Mouse (Mus musculus) neutrophil, adult 59 days (primary cell): ENCODE measurements around the gene Cfap100. TPM values are rescaled to one million over a fixed set of nuclear protein-coding genes. Genes with fewer than 3 reads are reported as not detected.

Experiments
- total RNA-seq, 2 experiments: library from RNA; stranded (reverse); gene quantifications; 1 replicate in 1 of 2; 2 replicates in 1 of 2; pipeline ENCODE4 v1.2.4; 2023

The Cfap100 gene
- not detected for total RNA-seq

DNA sequence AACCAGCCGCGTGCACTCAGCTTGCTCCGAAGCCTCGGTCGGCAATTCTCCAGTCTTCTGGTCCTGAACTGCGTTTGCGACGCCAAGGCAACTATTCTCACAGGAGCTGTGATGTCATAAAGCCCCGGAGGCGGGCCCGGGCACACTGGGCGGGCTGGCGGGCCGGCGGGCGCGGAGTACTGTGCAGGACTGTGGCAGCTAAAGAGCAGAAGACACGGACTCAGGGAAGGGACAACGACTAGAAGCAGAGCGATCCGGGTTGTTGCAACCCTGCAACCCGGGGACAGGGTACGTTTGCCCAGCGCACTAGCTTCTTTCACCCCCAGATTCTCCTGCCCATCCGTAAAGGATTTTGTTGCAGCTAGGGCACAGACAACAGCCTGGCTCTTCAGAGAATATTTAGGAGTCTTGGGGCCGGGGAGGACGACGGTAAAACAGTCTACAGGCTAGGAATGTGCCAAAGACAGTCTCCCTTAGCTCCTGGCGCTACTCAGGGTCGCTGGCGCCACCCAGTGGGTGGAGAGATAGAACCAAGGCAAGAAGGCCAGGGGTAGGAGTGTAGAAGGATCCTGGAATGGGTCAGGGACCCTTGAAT lies at the start of gene Cfap100:
TSS of gene Cfap100 (minus strand) at position 418 of the 595 bp plus-strand sequence.

DNA sequence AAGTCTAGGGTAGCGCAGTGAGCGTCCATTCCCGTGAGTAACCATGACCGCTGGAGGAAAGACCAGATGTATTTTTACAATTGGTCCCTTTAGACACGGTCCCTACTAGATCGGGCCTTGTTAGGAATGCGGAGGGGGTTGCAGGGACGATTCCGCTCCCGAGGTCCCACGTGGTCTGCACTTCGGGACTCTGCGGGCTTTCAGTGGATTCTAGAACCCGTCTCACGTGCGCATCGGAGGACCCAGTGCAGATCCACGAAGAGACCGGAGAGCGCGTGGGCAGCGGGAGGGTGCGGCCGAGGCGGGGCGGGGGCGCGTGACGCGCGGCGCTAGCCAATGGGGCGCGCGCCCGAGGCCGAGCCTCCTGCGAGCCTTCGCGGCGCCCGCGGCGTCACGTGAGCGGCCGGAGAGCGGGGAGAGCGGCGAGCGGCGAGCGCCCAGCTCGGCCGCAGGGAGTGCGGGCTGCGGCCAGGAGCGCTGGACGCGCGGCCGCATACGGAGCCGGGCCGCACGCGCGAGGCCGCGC lies 33.6 kb upstream of the Cfap100 start, which contains the start of gene Klf15:
TSS of gene Klf15 (plus strand) at position 396 of the 526 bp plus-strand sequence.

DNA sequence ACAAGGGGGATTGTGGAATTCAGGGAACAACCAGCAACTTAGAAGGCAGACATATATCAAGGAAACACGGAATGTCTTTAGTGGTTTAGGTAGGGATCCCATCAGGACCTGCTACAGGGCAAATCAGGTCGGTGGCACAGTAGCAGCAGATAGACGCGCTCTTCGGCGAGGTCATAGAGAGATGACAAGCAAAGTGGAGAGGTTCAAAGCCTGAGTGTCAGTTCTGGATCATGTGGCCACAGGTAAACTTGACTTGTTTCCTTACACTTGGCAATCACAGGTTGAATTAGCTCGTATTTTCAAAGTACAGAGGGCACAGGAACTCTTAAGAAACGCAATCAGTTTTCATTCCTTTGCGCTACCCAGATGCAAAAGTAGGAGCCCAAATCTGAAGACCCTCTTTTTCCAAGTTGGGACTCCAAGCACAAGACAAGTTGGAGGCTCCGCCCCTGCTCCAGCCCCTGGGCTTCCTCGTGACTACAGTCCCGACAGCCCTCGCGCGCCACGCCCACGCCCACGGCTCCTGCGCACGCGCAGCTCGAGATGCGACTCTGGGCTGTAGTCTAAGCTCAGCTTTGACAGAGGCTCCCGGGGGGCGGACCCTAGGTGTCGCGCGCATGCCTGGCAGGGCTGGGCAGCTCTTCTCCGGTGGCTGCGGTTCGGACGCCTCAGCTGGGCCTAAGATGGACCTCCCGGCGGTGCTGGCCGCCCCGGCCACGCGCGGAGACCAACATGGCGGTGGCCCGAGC lies 59.4 kb downstream of the Cfap100 start, which contains the start of gene Zxdc:
TSS of gene Zxdc (plus strand) at position 517 of the 749 bp plus-strand sequence.

Other genes with a start within 250 kb of the Cfap100 start
- not detected for gene V1ra8, start 226.0 kb downstream of the Cfap100 start, total RNA-seq
- gene Vmn1r53, start 204.4 kb downstream of the Cfap100 start, total RNA-seq: not detected
- not detected for gene Vmn1r54, start 182.5 kb downstream of the Cfap100 start, total RNA-seq
- gene BC048671, start 127.6 kb downstream of the Cfap100 start, total RNA-seq: not detected
- 10 to 100 TPM; 27.6 to 31.0 TPM for gene Chst13, start 103.6 kb downstream of the Cfap100 start, total RNA-seq
- not detected for gene Uroc1, start 95.5 kb downstream of the Cfap100 start, total RNA-seq
- 10 to 100 TPM; 43.5 to 44.8 TPM for gene Zxdc, start 59.3 kb downstream of the Cfap100 start, total RNA-seq
- gene Klf15, start 33.8 kb upstream of the Cfap100 start, total RNA-seq: not detected
- under 1 TPM in 1 of 2 experiments, not detected in 1; 0.20 TPM for gene Aldh1l1, start 57.6 kb upstream of the Cfap100 start, total RNA-seq
- gene Slc41a3, start 175.9 kb upstream of the Cfap100 start, total RNA-seq: 10 to 100 TPM; 19.8 to 22.0 TPM